Mouse (Mus musculus): ENCODE results near the gene Asic2. TPM values are rescaled to one million over a fixed set of nuclear protein-coding genes. Genes with fewer than 3 reads are reported as not detected.

The Asic2 gene
- polyA plus RNA-seq, 1 experiment from 2014 or later = 0.35 TPM

DNA sequence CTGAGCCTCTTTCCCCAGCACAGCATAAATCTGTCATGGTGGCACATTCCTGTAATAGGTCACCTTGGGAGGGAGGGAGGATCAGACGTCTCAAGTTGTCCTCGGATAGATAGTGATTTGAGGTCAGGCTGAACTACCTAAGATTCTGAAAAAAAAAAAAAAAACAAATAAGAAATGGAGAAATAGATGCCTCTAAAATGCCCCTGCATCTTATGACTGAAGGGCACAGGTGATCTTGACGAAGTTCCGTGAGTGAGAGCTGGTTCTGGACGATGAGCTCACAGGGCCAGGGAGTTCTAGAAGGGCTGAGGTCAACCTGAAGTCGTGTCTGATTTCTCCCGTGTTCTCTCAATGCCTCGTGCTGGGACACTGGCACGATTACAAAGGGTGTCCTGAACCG, 1110.2 kb downstream of the Asic2 start, which contains the start of gene Spaca3:
Spaca3 (plus strand) TSS at position 301 of the 400 bp plus-strand sequence.
- no peaks in the 10 kb centered on the region for H3K27me3 ChIP-seq
- H3K4me2 ChIP-seq (replicated peaks) = no peak within 1 kb of the TSS
- no peak within 1 kb of the TSS for H3K27ac ChIP-seq (replicated peaks)
- H3K4me3 ChIP-seq (replicated peaks) = no peak within 1 kb of the TSS
- 74% methylated on average over 10 of the region's 10 CpGs for WGBS
- no peak for ATAC-seq (ENCODE audit: insufficient number of reproducible peaks, low FRiP score, low TSS enrichment, low read depth)
- H3K4me1 ChIP-seq = no peaks in the 10 kb centered on the region
- no peaks in the 10 kb centered on the region for H3K9me3 ChIP-seq (replicated peaks)
- no peak within 1 kb of the TSS for H3K9ac ChIP-seq
- no peaks in the 10 kb centered on the region for H3K36me3 ChIP-seq

DNA sequence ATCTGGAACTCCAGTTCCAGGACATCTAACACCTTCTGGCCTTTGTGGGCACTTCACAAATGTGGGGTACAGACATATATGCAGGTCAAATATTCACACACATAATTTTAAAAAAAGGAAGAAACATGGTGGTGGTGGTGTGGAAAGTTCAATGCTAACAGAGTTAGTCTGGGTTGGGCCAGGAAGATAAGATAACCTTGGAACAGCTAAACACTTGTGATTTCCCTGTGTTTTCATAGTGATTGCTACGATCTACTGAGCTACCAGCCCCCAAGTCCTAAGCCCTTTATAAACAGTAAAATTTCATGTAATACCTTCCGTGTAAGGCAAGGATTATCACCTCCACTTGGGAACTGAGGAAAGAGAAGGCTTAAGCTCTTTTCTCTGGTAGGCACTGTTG, 1111.4 kb downstream of the Asic2 start:
- WGBS = 75% methylated on average over 2 of the region's 2 CpGs
- Histone ChIP-seq H3K4me2 (replicated peaks) (no peak overlapping the region), H3K4me3 (replicated peaks) (no peak overlapping the region), H3K4me1 (no peaks in the 10 kb centered on the region), H3K9ac (no peak overlapping the region), H3K36me3 (no peaks in the 10 kb centered on the region), H3K27ac (replicated peaks) (no peak overlapping the region), H3K27me3 (no peaks in the 10 kb centered on the region), H3K9me3 (replicated peaks) (no peaks in the 10 kb centered on the region)
- ATAC-seq (ENCODE audit: insufficient number of reproducible peaks, low FRiP score, low TSS enrichment, low read depth) = no peak

DNA sequence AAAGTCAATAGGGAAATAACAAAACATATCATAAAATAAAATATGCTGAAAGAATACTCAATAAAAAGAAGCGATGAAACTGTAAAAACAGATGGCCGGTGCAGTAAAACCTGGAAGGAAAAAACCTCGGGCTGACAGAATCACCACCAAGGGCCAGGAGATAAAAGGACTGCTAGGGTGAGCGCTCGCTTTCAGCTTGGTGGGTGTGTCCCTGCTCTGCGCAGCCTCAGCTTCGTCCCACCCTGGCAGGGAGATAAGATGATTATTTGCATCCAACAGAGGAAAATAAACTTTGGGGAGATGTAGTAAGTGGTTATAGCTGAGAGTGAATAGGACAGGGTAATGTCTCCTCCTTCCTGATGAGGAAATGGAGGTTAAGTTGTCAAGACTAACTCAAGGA, 1113.3 kb downstream of the Asic2 start:
- Histone ChIP-seq H3K4me1 (no peaks in the 10 kb centered on the region), H3K27ac (replicated peaks) (no peak overlapping the region), H3K27me3 (no peaks in the 10 kb centered on the region), H3K9me3 (replicated peaks) (no peaks in the 10 kb centered on the region), H3K9ac (no peak overlapping the region), H3K36me3 (no peaks in the 10 kb centered on the region), H3K4me2 (replicated peaks) (no peak overlapping the region), H3K4me3 (replicated peaks) (no peak overlapping the region)
- ATAC-seq (ENCODE audit: insufficient number of reproducible peaks, low FRiP score, low TSS enrichment, low read depth) = no peak
- 66% methylated on average over 7 of the region's 7 CpGs for WGBS

DNA sequence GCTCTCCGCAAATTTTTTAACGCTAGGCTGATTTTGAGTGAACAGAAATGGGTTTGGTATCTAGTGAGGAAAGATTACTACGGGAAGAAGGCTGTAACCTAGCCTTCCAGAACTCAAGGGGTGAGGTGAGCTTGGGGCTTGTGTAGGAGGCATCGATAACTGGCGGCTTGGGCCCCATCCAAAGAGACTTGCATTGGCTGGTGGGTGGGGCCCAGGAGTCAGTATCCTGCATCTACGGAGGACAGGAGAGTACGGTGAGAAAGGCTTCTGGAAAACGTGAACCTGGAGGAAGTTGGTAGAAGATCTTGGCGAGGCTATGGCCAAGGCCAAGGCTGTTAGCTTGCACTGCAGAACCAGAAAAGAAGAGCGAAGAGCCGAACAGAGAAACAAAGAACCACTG, 1113.8 kb downstream of the Asic2 start:
- no peak for ATAC-seq (ENCODE audit: insufficient number of reproducible peaks, low FRiP score, low TSS enrichment, low read depth)
- no peaks in the 10 kb centered on the region for H3K36me3 ChIP-seq
- WGBS = 86% methylated on average over 11 of the region's 11 CpGs

DNA sequence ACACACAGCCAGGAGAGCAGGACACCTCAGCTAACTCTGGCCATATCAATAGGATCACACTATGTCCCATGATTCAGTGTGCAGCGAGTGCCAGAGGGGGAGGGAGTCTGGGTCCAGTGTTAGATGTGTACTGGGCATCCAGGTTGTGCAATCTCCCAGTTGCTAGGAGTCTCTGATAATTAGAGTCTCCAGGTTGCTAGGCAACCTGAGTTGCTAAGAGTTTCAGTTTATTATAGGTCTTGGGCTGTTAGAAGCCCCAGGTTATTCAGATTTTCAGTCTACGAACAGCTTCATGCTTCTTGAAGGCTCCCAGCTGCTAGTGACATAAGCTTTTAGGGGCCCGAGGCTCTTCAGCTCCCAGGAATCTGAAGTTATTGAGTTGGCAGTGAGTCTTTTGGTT, 1115.2 kb downstream of the Asic2 start:
- Histone ChIP-seq H3K4me2 (replicated peaks) (no peak overlapping the region), H3K4me1 (no peaks in the 10 kb centered on the region), H3K4me3 (replicated peaks) (no peak overlapping the region), H3K36me3 (no peaks in the 10 kb centered on the region), H3K9ac (no peak overlapping the region), H3K9me3 (replicated peaks) (no peaks in the 10 kb centered on the region), H3K27me3 (no peaks in the 10 kb centered on the region), H3K27ac (replicated peaks) (no peak overlapping the region)
- ATAC-seq (ENCODE audit: insufficient number of reproducible peaks, low FRiP score, low TSS enrichment, low read depth) = no peak
- 62% methylated on average over 3 of the region's 3 CpGs for WGBS

More for the DNA sequence above, 1113.8 kb downstream of the Asic2 start:
- Histone ChIP-seq H3K27ac (replicated peaks) (no peak overlapping the region), H3K9me3 (replicated peaks) (no peaks in the 10 kb centered on the region), H3K4me3 (replicated peaks) (no peak overlapping the region), H3K9ac (no peak overlapping the region), H3K4me1 (no peaks in the 10 kb centered on the region), H3K4me2 (replicated peaks) (no peak overlapping the region), H3K27me3 (no peaks in the 10 kb centered on the region)

DNA sequence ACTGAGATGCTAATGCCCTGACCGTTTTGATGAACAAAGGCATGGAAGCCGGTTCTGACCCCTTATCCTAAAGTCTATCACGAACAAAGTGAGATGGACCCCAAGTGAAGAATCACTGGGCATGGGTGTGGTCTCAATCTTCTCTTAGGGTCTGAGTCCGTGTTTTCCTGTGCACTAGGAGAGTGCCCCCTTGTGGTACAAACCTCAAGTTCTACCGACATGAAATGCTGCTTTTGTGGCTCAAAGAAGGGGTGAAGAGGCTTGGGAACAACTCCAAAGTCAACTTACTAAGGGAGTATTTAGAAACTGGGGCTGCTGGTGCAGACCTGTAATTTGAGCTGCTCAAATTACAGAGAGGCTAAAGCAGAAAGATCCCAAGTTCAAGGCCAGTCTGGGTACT, 1116.4 kb downstream of the Asic2 start:
- WGBS = 46% methylated on average over 5 of the region's 5 CpGs
- ATAC-seq (ENCODE audit: insufficient number of reproducible peaks, low FRiP score, low TSS enrichment, low read depth) = no peak

DNA sequence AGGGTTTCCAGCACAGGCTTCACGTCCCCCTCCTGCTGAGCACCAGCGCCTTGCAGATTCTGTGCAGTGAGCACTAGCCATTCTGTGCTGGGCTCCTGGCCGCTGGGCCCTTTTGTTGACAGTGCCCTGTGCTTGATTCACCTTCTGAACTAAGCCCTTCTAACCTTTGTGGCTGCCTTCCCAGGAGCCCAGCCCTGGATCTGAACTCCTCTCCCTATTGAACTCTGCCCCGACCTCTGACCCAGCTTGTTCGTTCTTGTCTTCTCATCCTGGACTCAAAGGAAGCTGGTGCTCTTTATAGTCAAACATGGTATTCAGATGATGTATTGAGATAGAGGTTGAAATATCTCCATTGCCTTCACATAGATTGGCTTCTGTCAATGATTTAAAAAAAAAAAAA, 1120.1 kb downstream of the Asic2 start:
- Histone ChIP-seq H3K4me2 (replicated peaks) (no peak overlapping the region), H3K9ac (no peak overlapping the region), H3K27ac (replicated peaks) (no peak overlapping the region), H3K9me3 (replicated peaks) (no peaks in the 10 kb centered on the region), H3K27me3 (no peaks in the 10 kb centered on the region), H3K4me1 (no peaks in the 10 kb centered on the region), H3K36me3 (no peaks in the 10 kb centered on the region), H3K4me3 (replicated peaks) (no peak overlapping the region)
- ATAC-seq (ENCODE audit: insufficient number of reproducible peaks, low FRiP score, low TSS enrichment, low read depth) = no peak
- 54% methylated on average over 5 of the region's 5 CpGs for WGBS

More for the DNA sequence above, 1116.4 kb downstream of the Asic2 start:
- H3K4me1 ChIP-seq = no peaks in the 10 kb centered on the region
- no peaks in the 10 kb centered on the region for H3K27me3 ChIP-seq
- H3K4me3 ChIP-seq (replicated peaks) = no peak overlapping the region
- no peaks in the 10 kb centered on the region for H3K9me3 ChIP-seq (replicated peaks)
- no peak overlapping the region for H3K27ac ChIP-seq (replicated peaks)
- H3K9ac ChIP-seq = no peak overlapping the region
- H3K36me3 ChIP-seq = no peaks in the 10 kb centered on the region
- H3K4me2 ChIP-seq (replicated peaks) = no peak overlapping the region

DNA sequence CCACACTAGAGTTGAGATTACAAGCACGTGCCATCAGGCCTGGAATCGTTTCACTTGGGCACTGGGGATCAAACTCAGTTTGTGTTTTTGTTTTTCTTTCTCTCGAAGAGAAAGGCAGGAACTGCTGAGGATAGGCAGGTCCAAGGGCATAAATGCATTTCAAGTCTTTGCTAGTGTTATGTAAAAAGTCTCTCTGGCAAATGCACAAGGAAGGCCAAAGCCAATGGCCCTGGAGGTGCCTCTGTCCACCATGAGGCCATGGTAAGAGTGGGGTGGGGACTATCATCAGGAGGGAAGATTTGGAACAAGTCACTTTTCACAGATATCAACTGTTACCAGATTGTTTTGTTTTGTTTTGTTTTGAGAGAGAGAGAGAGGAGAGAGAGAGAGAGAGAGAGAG, 1122.1 kb downstream of the Asic2 start:
- Histone ChIP-seq H3K9me3 (replicated peaks) (no peaks in the 10 kb centered on the region), H3K4me2 (replicated peaks) (no peak overlapping the region), H3K9ac (no peak overlapping the region), H3K27me3 (no peaks in the 10 kb centered on the region), H3K36me3 (no peaks in the 10 kb centered on the region), H3K27ac (replicated peaks) (no peak overlapping the region), H3K4me3 (replicated peaks) (no peak overlapping the region), H3K4me1 (no peaks in the 10 kb centered on the region)
- ATAC-seq (ENCODE audit: insufficient number of reproducible peaks, low FRiP score, low TSS enrichment, low read depth) = no peak
- 29% methylated on average over 3 of the region's 3 CpGs for WGBS

DNA sequence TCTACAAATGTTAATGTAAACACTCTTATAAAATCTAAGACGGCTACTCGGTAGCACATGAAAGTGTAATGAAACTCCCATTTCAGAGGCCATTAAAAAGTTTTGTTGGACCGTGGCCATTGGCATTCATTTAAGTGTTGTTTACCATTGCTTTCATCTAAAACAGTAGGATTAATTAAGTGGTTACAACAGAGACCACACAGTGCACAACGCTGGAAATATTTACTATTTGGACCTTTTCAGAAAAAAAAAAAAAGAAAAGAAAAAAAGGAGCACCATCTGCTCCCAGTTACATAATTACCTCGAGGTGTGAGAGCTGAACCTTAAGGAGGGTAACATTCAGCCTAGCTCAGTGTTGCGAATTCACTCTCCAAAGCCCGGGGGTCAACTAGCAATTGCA, 1122.8 kb downstream of the Asic2 start:
- Histone ChIP-seq H3K4me2 (replicated peaks) (no peak overlapping the region), H3K9ac (no peak overlapping the region), H3K27ac (replicated peaks) (no peak overlapping the region), H3K4me3 (replicated peaks) (no peak overlapping the region), H3K27me3 (no peaks in the 10 kb centered on the region), H3K4me1 (no peaks in the 10 kb centered on the region), H3K9me3 (replicated peaks) (no peaks in the 10 kb centered on the region), H3K36me3 (no peaks in the 10 kb centered on the region)
- ATAC-seq (ENCODE audit: insufficient number of reproducible peaks, low FRiP score, low TSS enrichment, low read depth) = no peak
- WGBS = 30% methylated on average over 7 of the region's 7 CpGs

DNA sequence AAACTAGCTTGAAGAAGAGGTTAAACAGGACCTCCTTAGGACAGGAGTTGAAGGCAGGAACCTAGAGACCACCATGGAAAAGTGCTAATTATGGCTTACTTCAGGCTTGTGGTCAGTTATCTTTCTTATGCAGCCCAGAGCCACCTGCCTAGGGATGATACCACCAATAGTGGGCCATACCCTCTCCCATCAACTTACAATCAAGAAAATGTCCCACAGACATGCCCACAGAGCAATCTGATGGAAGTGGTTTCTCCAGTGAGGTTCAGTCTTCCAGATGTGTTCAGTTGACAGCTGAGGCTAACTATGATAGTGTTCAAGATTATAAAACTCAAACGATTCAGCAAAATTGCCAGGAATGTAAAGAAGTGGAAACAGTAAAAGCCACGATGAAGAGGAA, 1124.8 kb downstream of the Asic2 start:
- H3K9me3 ChIP-seq (replicated peaks) = no peaks in the 10 kb centered on the region
- no peaks in the 10 kb centered on the region for H3K36me3 ChIP-seq
- H3K9ac ChIP-seq = no peak overlapping the region
- no peak overlapping the region for H3K4me3 ChIP-seq (replicated peaks)
- H3K4me1 ChIP-seq = no peaks in the 10 kb centered on the region
- no peaks in the 10 kb centered on the region for H3K27me3 ChIP-seq
- 52% methylated on average over 2 of the region's 2 CpGs for WGBS
- no peak overlapping the region for H3K27ac ChIP-seq (replicated peaks)
- no peak overlapping the region for H3K4me2 ChIP-seq (replicated peaks)
- no peak for ATAC-seq (ENCODE audit: insufficient number of reproducible peaks, low FRiP score, low TSS enrichment, low read depth)

DNA sequence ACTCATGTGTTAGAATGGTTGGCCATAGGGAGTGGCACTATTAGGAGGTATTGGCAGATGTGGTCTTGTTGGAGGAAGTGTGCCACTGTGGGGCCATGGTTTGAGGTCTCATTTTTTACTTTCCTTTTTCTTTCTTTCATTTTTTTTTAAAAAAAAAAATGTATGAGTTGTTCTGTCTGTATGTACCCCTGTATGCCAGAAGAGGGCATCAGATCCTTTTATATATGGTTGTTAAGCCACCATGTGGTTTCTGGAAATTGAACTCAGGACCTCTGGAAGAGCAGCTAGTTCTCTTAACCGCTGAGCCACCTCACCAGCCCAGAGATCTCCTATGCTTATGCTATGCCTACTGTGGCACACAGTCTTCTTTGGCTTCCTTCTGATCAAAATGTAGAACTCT, 1129.5 kb downstream of the Asic2 start:
- H3K36me3 ChIP-seq = no peaks in the 10 kb centered on the region
- H3K4me2 ChIP-seq (replicated peaks) = no peak overlapping the region
- WGBS = 82% methylated on average over 1 of the region's 1 CpGs
- H3K4me1 ChIP-seq = no peaks in the 10 kb centered on the region
- H3K27me3 ChIP-seq = no peaks in the 10 kb centered on the region
- H3K9ac ChIP-seq = no peak overlapping the region
- no peak overlapping the region for H3K4me3 ChIP-seq (replicated peaks)
- H3K9me3 ChIP-seq (replicated peaks) = no peaks in the 10 kb centered on the region
- H3K27ac ChIP-seq (replicated peaks) = no peak overlapping the region
- ATAC-seq (ENCODE audit: insufficient number of reproducible peaks, low FRiP score, low TSS enrichment, low read depth) = no peak

DNA sequence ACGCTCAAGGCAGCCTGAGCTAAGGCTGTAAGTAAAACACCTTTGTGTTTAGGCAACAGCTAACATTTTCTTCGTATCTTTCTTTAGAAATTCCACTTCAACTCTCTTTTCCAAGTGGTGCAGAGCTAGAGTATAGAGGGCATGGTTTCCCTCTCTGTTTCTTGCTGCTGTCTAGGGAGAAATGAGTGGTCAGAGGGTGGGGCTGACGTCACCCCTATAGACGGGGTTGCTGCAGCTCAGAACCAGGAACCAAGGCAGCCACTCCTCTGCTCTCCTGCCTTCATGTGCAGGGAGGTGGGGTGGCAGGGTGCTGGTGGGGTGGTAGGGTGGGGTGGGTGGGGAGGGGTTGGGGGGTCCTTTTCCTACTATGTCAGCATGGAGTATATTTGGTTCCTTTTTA, 1132.4 kb downstream of the Asic2 start:
- H3K9me3 ChIP-seq (replicated peaks) = no peaks in the 10 kb centered on the region
- no peak for ATAC-seq (ENCODE audit: insufficient number of reproducible peaks, low FRiP score, low TSS enrichment, low read depth)
- no peaks in the 10 kb centered on the region for H3K36me3 ChIP-seq
- no peak overlapping the region for H3K9ac ChIP-seq
- H3K4me2 ChIP-seq (replicated peaks) = no peak overlapping the region
- H3K4me1 ChIP-seq = no peaks in the 10 kb centered on the region
- 53% methylated on average over 4 of the region's 4 CpGs for WGBS
- no peak overlapping the region for H3K27ac ChIP-seq (replicated peaks)
- H3K27me3 ChIP-seq = no peaks in the 10 kb centered on the region
- H3K4me3 ChIP-seq (replicated peaks) = no peak overlapping the region
